Mouse (Mus musculus): ENCODE data around the gene Zfp276. TPM values are rescaled to one million over a fixed set of nuclear protein-coding genes. Genes with fewer than 3 reads are reported as not detected.
"Not testable (repeated sequence)": the region's sequence is repeated elsewhere in the genome, so short reads cannot be mapped to it uniquely, and the experiment has no call there.

Gene Zfp276
- polyA plus RNA-seq, 1 experiment from 2014 or later: 5.5 TPM

DNA sequence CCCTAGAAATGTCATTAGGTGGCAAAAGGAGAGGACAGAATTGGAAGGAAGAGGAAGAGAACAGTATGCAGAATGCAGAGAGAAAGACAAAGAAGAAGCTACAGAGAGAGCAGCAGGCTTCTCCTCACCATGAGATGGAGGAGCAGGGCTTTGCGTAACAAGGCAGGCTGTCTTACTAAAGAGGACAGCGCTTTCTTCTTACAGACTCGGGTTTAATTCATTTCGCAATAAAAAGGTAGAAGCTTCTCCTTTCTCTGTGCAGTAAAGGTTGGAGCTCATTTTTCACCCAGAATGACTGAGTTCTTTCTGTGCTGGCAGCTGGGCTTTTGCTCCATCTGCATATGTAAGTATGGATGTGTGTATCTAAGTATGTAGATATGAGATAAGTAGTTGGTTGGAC lies 25.8 kb downstream of the Zfp276 start:
- Histone ChIP-seq H3K9me3 (ENCODE audit: low read length) (no peaks in the 10 kb centered on the region), H3K27me3 (ENCODE audit: insufficient read depth, low read length) (no peaks in the 10 kb centered on the region), H3K9ac (replicated peaks) (no peak overlapping the region), H3K4me2 (ENCODE audit: low read depth, low read length) (no peak overlapping the region), H3K4me1 (ENCODE audit: insufficient read depth) (no peaks in the 10 kb centered on the region), H3K27ac (ENCODE audit: low read depth) (peak overlapping the region; percentile 25; the same call in 1 of the 2 replicates), H3K4me3 (ENCODE audit: low read depth, low read length) (no peak overlapping the region), H3K36me3 (replicated peaks; ENCODE audit: insufficient read depth, low read length) (peaks cover 3% of the 10 kb centered on the region; the same call in 1 of the 2 replicates)
- ATAC-seq: peak; percentile 31; the same call in 1 of the 2 replicates
- DNase-seq: no peak
- TF ChIP-seq CTCF (IDR thresholded peaks at IDR 0.05; ENCODE audit: low read depth) (no peak), EP300 (IDR thresholded peaks at IDR 0.05; ENCODE audit: low read depth) (0 out of 2 replicates have a peak, but pooled peaks have one; percentile 7)
- WGBS (ENCODE audit: insufficient replicate concordance): 60% methylated on average over 4 of the region's 4 CpGs

DNA sequence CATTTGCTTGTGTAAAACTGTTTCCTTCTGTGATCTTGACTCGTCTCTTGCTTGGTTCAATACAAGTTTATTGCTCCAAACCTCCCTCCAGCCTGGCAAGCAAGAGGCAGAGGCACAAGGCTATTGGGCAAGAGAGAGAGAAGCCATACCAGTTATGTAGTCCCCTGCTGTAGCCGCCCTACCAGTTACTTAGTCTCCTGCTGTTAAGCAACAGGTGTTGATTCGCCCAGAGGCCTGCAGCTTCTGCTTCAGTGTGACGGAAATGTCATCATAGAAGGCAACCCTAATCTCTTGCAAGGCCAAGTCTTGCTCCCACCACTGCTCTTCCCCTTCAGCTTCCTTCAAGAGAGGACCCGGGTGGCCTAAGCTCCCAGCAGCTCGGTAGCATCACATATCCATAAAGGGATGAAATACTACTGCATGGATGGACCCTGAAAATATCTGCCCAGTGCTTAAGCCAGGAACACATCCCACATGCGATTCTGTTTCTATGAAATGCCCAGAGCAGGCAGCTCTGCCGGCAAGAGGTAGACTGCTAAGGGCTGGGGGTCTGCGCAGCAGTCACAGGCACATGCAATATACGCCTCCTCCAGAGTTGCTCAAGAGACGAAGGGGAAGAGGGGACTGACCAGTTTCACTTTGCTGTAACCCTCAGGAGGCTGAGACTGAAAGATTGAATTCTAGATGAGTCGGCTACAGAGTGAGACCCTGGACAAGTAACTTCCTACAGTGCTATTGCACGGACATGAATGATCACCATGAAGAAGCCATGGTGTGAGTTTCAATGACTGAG lies 26.5 kb downstream of the Zfp276 start:
- DNase-seq (peak; percentile 37), ATAC-seq (peak; percentile 71)
- Histone ChIP-seq H3K4me2 (ENCODE audit: low read depth, low read length) (peak overlapping the region; percentile 42), H3K9me3 (ENCODE audit: low read length) (no peaks in the 10 kb centered on the region), H3K4me3 (ENCODE audit: low read depth, low read length) (peak overlapping the region; percentile 34), H3K36me3 (replicated peaks; ENCODE audit: insufficient read depth, low read length) (peaks cover 3% of the 10 kb centered on the region; the same call in 1 of the 2 replicates), H3K9ac (replicated peaks) (no peak overlapping the region), H3K27ac (ENCODE audit: low read depth) (peak overlapping the region; percentile 74), H3K27me3 (ENCODE audit: insufficient read depth, low read length) (no peaks in the 10 kb centered on the region), H3K4me1 (ENCODE audit: insufficient read depth) (no peaks in the 10 kb centered on the region)
- no peak for TF ChIP-seq CTCF (IDR thresholded peaks at IDR 0.05; ENCODE audit: low read depth)
- TF ChIP-seq EP300 (IDR thresholded peaks at IDR 0.05; ENCODE audit: low read depth): 0 out of 2 replicates have a peak, but pooled peaks have one; percentile 7
- 67% methylated on average over 13 of the region's 13 CpGs for WGBS (ENCODE audit: insufficient replicate concordance)

DNA sequence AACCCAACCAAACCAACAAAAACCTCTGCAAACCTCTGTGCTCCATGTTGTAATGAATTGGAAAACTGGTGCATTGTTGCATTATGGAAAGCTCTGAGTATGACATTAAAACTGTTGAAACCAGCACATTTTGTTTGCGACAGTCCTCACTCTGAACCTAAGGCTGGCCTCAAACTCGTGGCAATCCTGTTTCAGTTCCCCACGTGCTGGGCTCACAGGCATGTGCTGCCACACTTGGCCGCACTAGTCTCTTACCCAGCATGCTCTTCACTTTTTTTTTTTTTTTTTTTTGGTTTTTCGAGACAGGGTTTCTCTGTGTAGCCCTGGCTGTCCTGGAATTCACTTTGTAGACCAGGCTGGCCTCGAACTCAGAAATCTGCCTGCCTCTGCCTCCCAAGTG lies 29.0 kb downstream of the Zfp276 start:
- H3K4me1 ChIP-seq (ENCODE audit: insufficient read depth); H3K4me3 ChIP-seq (ENCODE audit: low read depth, low read length); H3K9ac ChIP-seq (replicated peaks); H3K4me2 ChIP-seq (ENCODE audit: low read depth, low read length); H3K9me3 ChIP-seq (ENCODE audit: low read length); ATAC-seq; H3K27me3 ChIP-seq (ENCODE audit: insufficient read depth, low read length); DNase-seq; H3K27ac ChIP-seq (ENCODE audit: low read depth): not testable (repeated sequence)
- H3K36me3 ChIP-seq (replicated peaks; ENCODE audit: insufficient read depth, low read length): peaks cover 11% of the 10 kb centered on the region
- WGBS (ENCODE audit: insufficient replicate concordance): 65% methylated on average over 5 of the region's 6 CpGs

DNA sequence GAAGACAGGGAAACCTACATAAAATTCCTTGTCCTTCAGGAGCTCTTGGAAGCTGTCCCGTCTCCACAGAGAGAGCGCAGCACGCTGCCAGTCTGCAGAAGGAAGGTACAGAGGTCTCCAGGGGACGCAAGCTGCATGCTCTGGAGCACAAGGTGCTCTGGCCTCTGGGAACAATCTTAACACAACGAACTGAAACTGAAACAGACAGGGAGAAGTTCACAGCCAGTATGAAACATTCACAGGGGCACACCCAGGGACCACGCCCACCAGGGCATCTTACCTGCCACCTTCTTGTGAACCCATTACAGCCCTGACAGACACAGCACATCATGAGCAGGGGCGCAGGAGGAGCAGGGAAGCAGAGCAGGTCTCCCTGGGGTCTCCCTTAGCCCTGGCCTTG lies 30.0 kb downstream of the Zfp276 start:
- peaks cover 15% of the 10 kb centered on the region for H3K36me3 ChIP-seq (replicated peaks; ENCODE audit: insufficient read depth, low read length)
- no peak for ATAC-seq
- TF ChIP-seq CTCF (IDR thresholded peaks at IDR 0.05; ENCODE audit: low read depth) (no peak), EP300 (IDR thresholded peaks at IDR 0.05; ENCODE audit: low read depth) (no peak)

DNA sequence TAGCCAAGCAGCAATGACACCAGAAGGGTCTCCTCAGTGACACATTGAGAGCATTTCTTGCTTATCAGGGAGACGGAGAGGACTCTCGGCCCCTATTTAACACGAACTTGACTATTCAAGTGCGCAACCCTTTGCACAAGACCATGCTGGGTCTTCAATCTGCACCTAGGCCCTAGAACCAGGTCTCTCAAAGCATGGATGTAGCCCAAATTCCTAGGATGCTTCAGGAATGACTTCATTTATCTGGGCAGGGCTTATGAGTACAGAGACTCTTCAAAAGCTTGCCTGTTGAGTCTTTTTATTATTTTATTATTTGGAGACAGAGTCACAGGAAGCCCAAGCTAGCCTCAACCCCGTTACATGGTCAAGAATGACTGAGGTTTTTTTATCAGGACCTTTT lies 30.5 kb downstream of the Zfp276 start:
- TF ChIP-seq CTCF (IDR thresholded peaks at IDR 0.05; ENCODE audit: low read depth) (no peak), EP300 (IDR thresholded peaks at IDR 0.05; ENCODE audit: low read depth) (no peak)
- ATAC-seq (no peak), DNase-seq (no peak)
- no peaks in the 10 kb centered on the region for H3K9me3 ChIP-seq (ENCODE audit: low read length)
- H3K27ac ChIP-seq (ENCODE audit: low read depth): no peak overlapping the region
- 85% methylated on average over 5 of the region's 5 CpGs for WGBS (ENCODE audit: insufficient replicate concordance)
- H3K4me1 ChIP-seq (ENCODE audit: insufficient read depth): no peaks in the 10 kb centered on the region
- H3K9ac ChIP-seq (replicated peaks): no peak overlapping the region
- H3K27me3 ChIP-seq (ENCODE audit: insufficient read depth, low read length): no peaks in the 10 kb centered on the region
- H3K4me2 ChIP-seq (ENCODE audit: low read depth, low read length): no peak overlapping the region
- H3K4me3 ChIP-seq (ENCODE audit: low read depth, low read length): no peak overlapping the region
- H3K36me3 ChIP-seq (replicated peaks; ENCODE audit: insufficient read depth, low read length): peaks cover 15% of the 10 kb centered on the region

More for the DNA sequence above, 30.0 kb downstream of the Zfp276 start:
- no peaks in the 10 kb centered on the region for H3K27me3 ChIP-seq (ENCODE audit: insufficient read depth, low read length)
- no peak overlapping the region for H3K27ac ChIP-seq (ENCODE audit: low read depth)
- no peak overlapping the region for H3K4me3 ChIP-seq (ENCODE audit: low read depth, low read length)
- H3K9me3 ChIP-seq (ENCODE audit: low read length): no peaks in the 10 kb centered on the region
- H3K9ac ChIP-seq (replicated peaks): no peak overlapping the region
- 82% methylated on average over 7 of the region's 7 CpGs for WGBS (ENCODE audit: insufficient replicate concordance)
- no peaks in the 10 kb centered on the region for H3K4me1 ChIP-seq (ENCODE audit: insufficient read depth)
- no peak for DNase-seq
- H3K4me2 ChIP-seq (ENCODE audit: low read depth, low read length): no peak overlapping the region

DNA sequence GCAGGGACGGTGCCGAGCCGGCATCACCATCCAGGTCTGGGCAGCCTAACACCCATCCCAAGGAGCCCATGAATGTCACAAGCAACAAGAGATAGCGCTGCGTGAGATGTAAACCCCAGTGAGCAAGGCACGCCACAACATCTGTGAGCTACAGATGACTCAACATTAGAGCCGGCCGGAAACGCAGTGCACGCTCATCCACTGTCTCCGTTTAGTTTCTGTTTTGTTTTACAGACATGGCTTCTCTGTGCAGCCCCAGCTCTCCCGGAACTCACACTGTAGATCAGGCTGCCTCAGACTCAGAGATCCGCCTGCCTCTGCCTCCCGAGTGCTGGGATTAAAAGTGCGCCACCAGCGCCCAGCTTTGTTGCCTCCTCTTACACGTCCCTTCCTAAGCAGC lies 33.4 kb downstream of the Zfp276 start:
- 89% methylated on average over 17 of the region's 17 CpGs for WGBS (ENCODE audit: insufficient replicate concordance)
- ATAC-seq (no peak), DNase-seq (no peak)
- H3K4me2 ChIP-seq (ENCODE audit: low read depth, low read length): no peak overlapping the region
- TF ChIP-seq CTCF (IDR thresholded peaks at IDR 0.05; ENCODE audit: low read depth) (no peak), EP300 (IDR thresholded peaks at IDR 0.05; ENCODE audit: low read depth) (no peak)
- H3K4me1 ChIP-seq (ENCODE audit: insufficient read depth): no peaks in the 10 kb centered on the region
- no peak overlapping the region for H3K9ac ChIP-seq (replicated peaks)
- H3K27ac ChIP-seq (ENCODE audit: low read depth): no peak overlapping the region
- H3K9me3 ChIP-seq (ENCODE audit: low read length): no peaks in the 10 kb centered on the region
- no peak overlapping the region for H3K4me3 ChIP-seq (ENCODE audit: low read depth, low read length)
- peaks cover 13% of the 10 kb centered on the region; the same call in 1 of the 2 replicates for H3K36me3 ChIP-seq (replicated peaks; ENCODE audit: insufficient read depth, low read length)
- H3K27me3 ChIP-seq (ENCODE audit: insufficient read depth, low read length): no peaks in the 10 kb centered on the region

Measured in liver, postnatal 0 days (tissue).